Mouse (Mus musculus): ENCODE results near the gene Nrxn3. TPM values are rescaled to one million over a fixed set of nuclear protein-coding genes. Genes with fewer than 3 reads are reported as not detected.

Gene Nrxn3
- polyA plus RNA-seq, 2 experiments from 2014 or later: not detected

GRCm38 (mm10) chr12:88931713-88932112 is 209.0 kb downstream of the Nrxn3 start:
- ATAC-seq: no peak

DNA sequence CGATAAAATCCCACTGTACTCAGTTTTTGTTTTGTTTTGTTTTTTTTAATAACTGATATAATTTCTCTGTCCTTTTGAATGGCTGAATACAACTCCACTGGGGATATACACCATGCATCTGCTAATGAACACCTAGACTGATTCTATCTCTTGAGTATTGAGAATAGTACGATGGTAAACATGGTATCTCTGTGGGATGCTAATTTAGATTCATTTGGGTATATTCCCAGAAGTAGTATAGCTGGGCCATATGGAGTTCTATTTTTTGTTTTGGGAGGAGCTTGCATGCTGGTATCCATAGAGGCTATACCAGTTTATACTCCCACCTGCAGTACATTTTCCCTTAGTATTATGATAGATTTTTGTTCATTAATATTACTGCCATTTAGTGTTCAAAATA is 217.0 kb downstream of the Nrxn3 start:
- no peak for ATAC-seq

- no peak for ATAC-seq
These were observed 222.3 kb downstream of the Nrxn3 start for GRCm38 (mm10) chr12:88944967-88945366.

GRCm38 (mm10) chr12:88949870-88950269 is 227.2 kb downstream of the Nrxn3 start:
- ATAC-seq: no peak

DNA sequence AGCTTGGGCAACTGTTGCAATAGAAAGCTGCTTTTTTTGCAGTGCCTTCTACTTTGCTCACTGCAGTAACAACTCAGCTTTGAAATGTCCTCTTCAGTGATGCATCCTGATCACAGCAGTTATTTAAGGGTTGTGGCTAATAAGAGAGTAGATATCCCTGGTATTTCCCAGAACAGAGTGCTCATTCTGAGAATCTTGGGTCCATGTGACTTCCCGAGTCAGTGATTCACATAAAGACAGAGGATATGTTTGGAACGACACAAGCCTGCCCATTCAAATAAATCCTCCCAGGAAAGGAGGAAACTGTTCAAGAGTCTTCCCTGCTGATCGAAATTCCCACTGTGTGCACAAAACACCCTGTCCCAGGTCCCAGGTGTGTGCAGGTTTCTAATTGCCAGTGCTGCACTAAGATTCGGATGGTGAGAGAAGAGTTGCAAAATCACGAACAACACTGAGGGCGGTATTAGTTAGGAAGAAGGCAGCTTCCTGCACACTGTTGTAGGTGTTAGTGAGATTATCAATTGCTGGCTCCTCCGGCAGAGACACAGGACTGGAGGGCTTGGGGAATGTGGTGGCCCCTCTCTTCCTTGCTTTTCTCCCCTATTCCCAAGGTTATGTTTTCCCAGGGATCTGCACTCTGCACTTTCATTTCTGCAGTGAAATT is 230.4 kb downstream of the Nrxn3 start:
- ATAC-seq: no peak

DNA sequence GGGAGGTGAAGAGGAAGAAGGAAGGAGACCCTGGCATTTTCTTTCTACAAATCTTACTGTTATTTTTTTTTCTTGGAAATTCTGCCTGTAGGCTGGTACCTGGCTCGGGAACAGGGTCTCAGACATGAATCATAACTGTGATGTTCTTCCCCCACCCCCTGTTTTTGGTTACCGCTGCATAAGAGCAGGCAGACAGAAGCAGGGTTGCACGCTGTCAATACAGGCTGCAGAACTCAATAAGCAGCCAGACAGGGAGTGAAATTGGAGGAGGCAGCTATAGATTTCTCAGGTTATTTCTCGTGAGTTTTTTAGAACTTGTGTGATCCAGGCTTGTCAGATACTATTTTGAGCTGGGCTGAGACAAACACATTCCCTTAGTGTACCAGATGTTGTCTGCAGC is 231.1 kb downstream of the Nrxn3 start:
- ATAC-seq: no peak

DNA sequence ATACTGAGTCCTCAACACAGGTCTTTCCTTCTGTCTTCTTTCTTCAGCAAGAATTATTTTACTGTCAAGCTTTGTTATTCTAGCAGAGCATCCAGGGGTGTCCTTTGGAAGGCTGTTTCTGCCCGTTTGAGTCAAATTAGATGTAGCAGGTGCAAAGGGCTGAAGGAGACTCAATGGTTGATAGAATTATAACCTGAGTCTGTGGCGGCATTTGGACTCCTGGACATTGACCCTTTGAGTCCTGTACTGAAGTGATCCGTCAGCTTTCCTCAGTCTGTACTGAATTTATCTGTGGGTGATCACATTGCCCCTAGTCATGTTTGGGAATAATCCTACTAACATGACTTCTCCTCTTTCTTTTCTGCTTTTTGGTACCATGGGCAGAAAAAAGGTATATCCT is 234.8 kb downstream of the Nrxn3 start:
- no peak for ATAC-seq

GRCm38 (mm10) chr12:88960817-88961216 is 238.1 kb downstream of the Nrxn3 start:
- no peak for ATAC-seq

DNA sequence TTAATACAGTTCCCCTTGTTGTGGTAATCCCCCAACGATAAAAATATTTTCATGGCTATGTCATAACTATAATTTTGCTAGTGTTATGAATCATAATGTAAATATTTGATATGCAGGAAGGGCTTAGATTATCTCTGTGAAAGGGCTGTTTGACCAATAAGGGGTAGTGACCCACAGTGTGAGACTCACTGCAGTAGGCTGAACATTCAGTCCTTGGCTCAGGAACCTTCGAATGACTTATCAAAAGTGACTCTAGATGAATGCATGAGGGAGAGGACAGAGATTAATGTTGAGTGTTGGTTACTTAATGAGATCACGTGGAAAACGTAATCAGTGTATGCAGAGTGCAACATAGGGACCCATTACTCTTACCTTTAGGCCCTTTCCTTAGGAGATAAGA is 243.7 kb downstream of the Nrxn3 start:
- no peak for ATAC-seq

DNA sequence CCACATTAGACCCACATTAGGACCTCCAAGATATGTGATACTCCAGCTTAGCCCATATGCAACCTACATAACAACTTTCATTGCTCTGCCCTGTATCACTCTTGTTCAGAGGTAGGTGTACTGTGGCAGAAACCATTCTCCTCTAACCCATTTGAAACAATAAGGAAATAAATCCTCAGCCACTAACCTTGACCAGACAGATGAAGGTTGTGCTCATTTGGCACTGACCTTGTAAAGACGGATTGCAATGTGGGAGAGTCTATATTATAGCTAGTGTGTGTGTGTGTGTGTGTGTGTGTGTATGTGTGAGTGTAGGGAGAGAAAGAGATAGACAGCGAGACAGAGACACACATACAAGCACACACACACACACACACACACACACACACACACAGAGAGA is 253.9 kb downstream of the Nrxn3 start:
- no peak for ATAC-seq

DNA sequence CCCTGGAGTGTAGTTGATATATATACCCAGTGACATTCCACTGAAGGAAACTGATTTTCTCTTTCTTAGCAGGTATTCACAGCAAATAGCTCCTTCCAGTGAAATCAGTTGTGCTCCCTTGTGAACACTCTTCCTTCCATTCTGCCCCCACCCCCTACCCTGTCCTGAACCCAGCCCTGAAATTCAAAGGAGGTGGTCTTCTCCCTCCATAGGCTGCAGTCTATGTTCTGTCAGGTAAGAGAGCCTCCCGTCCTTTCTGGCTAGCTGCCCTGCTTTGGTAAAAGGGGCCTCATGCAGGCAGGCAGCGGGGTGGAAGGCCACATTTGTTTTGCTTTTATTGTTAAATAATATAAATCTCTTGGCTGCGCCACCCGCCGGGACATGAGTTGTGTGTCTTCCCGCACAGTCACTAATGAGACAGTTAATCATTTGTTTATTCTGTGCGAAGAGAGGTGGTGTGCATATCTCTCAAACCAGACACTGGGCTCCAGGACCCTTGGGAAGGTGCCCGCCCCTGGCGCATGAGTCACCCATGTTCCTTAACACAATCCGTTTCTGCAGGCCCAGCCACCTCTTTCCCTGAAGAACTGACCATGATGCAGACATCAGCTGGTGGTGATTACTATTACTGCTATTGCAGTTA is 261.1 kb downstream of the Nrxn3 start:
- ATAC-seq: no peak

DNA sequence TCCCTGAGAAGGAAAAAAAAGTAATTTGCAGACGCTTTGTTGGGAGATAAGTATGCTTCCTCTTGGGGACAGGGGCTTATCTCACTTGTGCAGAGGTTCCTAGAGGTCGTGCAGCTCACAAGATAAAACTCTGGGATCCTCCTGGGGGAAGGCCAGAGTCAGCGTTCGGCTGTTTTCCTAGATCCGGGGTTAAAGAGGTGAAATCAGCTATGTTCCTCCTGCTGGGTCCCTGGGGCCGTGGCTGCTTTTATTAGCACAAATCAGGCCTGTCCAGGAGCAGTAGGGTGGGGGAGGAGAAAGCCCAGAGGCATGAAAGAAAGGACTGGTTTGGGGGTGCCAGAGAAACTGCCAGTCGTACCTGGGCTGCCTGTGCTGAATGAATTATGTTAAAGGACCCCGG is 261.7 kb downstream of the Nrxn3 start:
- ATAC-seq: no peak

GRCm38 (mm10) chr12:88984804-88985203 is 262.1 kb downstream of the Nrxn3 start:
- ATAC-seq: no peak

- no peak for ATAC-seq
These were observed 264.4 kb downstream of the Nrxn3 start for GRCm38 (mm10) chr12:88987046-88987445.

- ATAC-seq: no peak
These were observed 268.1 kb downstream of the Nrxn3 start for GRCm38 (mm10) chr12:88990753-88991152.

DNA sequence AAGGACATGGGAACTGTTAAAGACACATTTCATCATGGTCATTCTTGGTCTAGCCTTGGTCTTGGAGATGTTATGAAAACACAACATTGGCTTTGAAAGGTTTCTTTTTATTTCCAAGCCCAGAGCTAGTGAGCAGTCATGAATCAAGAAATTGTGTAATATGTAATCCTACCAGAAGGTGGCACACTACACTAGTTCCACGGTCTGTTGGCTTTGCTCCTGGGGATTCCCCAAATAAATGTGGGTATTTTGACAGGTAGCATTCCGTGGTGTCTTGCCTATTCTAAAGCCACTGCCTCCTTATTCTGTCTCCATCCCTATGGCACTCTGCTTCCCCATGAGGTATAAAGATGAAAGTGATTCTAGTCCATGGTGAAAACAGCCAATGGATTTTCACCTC is 269.5 kb downstream of the Nrxn3 start:
- peak; percentile 41 for ATAC-seq

GRCm38 (mm10) chr12:88993788-88994187 is 271.1 kb downstream of the Nrxn3 start:
- ATAC-seq: no peak

- no peak for ATAC-seq
These were observed 293.8 kb downstream of the Nrxn3 start for GRCm38 (mm10) chr12:89016436-89016835.

DNA sequence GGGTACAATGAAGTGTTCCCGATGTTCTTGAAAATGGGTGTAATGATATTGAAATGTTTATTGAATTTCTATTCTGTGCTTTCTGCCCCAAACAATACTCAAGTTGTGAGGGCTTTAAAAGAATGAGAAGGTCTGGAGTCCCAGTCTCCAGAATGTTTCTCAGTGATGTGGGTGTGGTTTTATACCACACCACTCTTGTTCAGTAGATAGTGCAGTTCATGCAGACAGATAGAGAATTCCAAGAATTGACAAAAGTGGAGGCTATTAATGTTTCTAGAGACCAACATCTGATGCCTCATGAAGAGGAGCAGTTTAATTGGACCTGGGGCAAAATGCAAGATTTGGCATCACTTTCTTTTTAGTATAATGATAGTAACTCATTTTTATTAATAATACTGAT is 302.5 kb downstream of the Nrxn3 start:
- no peak for ATAC-seq

GRCm38 (mm10) chr12:89035984-89036618 is 313.4 kb downstream of the Nrxn3 start:
- ATAC-seq: no peak

- ATAC-seq: no peak
These were observed 317.5 kb downstream of the Nrxn3 start for GRCm38 (mm10) chr12:89040151-89040550.

DNA sequence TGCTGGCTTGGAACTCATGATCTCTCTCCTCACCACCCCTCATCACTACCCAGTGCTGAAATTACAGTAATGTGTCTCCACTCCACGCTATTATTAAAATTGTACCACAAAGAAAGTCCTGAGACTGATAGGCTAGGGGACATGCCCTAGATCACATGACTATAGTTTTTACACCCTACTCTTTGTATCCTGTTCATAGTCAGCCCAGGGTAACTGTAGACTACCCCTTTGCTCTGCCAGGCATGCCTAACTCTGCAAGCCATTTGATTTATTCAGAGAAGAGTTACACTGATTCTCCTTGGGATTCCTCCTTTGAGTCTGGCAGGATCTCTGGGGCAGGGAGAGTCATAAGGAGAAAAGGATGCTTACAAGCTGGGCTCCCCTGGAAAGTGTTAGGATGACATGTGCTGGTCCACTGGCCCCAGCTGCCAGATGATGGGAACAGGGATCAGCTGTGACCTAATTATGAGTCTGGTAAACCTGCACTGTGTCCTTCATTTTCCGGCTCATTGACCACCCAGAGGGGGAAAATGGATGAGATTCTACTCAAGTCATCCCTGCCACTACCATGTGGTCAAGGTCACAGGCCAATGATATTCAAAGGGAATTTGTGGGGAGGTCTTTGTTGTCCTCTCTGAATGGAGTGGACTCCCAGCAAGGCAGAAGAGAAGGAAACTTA is 318.9 kb downstream of the Nrxn3 start:
- no peak for ATAC-seq

- ATAC-seq: no peak
These were observed 326.6 kb downstream of the Nrxn3 start for GRCm38 (mm10) chr12:89049279-89049678.

GRCm38 (mm10) chr12:89049686-89050085 is 327.0 kb downstream of the Nrxn3 start:
- ATAC-seq: no peak
